Mouse (Mus musculus): Measurements from ENCODE around the gene Psmd14. TPM values are rescaled to one million over a fixed set of nuclear protein-coding genes. Genes with fewer than 3 reads are reported as not detected.

Psmd14 gene
- polyA plus RNA-seq, 1 experiment from 2014 or later: 252 TPM

DNA sequence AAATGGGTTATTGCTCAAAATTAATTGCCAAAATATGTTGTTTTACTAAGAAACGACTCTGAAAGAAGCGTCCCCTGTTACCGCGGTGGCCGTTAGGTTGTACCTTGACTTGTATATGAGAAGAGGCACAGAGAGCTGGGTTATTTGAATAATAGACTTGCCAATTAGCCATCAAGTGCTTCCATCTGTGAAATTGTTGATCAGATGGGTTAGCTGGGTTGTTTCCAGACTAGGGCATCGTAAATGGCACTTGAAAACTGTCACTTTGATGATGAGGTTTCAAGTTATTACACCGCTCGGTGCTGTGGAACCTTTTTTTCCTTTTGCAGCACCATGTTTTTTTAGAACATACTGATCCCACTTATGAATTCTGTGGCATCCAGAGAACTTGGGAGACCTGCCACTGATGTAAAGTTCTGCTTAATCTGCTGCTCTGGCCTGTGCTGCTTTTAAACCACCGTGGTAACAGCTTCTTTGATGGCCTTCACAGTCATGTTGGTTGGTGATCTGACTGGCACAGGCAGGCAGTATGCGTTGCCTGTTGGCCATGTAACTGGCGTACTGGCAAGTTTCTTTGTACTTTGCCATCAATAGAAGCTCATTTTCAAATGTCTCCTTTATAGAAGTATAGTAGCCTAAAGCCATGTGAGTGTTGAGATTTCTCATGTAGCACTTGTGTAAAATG, 21.4 kb downstream of the Psmd14 start:
- DNase-seq (ENCODE audit: low spot score): no peak
- Histone ChIP-seq H3K36me3 (replicated peaks) (peaks cover 9% of the 10 kb centered on the region), H3K4me1 (no peaks in the 10 kb centered on the region), H3K4me3 (no peak overlapping the region), H3K9me3 (no peaks in the 10 kb centered on the region), H3K27me3 (replicated peaks; ENCODE audit: low read depth, poor library complexity, severe bottlenecking) (no peaks in the 10 kb centered on the region), H3K27ac (replicated peaks) (no peak overlapping the region)
- 83% methylated on average over 11 of the region's 11 CpGs for WGBS

DNA sequence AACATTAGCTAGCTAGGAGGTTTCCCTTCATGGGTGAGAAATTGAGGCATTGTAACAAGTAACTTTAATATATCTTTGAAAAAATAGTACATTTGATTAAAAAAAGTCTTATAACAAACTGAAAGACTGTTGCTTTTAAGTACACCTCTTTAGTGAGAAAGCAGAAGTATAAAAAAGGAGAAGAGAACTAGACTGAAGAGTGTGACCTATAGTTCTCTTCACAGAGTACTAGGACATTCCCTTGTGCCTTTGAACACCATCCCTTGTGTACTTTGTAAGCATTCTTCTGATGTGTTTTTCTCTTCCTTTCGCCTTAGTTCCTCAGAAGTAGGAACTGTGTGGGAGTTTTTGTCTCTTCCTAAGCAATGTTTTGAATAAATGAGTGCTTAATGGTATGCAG, 22.7 kb downstream of the Psmd14 start:
- 85% methylated on average over 1 of the region's 1 CpGs for WGBS
- Histone ChIP-seq H3K27me3 (replicated peaks; ENCODE audit: low read depth, poor library complexity, severe bottlenecking) (no peaks in the 10 kb centered on the region), H3K4me1 (no peaks in the 10 kb centered on the region), H3K27ac (replicated peaks) (no peak overlapping the region), H3K9me3 (no peaks in the 10 kb centered on the region), H3K4me3 (no peak overlapping the region), H3K36me3 (replicated peaks) (peaks cover 9% of the 10 kb centered on the region)
- DNase-seq (ENCODE audit: low spot score): no peak

DNA sequence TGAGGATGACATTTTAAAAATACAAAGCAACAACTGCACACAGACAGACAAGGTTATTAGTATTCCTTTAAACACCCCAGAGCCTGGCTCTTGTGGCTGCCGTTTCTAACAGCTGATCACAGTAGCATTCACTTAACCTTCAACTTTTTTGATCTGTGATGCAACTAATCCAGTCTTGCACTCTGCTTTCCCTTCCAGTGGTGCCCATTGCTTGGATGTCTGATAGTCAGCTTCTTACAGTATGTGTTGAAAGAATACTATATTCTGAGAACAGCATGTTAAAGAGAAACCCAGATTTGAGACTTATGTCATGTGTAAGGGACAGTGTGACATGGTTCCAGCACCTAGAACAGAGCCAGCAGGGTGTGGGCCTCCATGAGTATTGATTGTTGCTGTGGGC, 34.6 kb downstream of the Psmd14 start:
- WGBS: 91% methylated on average over 1 of the region's 1 CpGs
- Histone ChIP-seq H3K36me3 (replicated peaks) (no peaks in the 10 kb centered on the region), H3K4me1 (no peaks in the 10 kb centered on the region), H3K9me3 (no peaks in the 10 kb centered on the region), H3K4me3 (no peak overlapping the region), H3K27ac (replicated peaks) (no peak overlapping the region), H3K27me3 (replicated peaks; ENCODE audit: low read depth, poor library complexity, severe bottlenecking) (no peaks in the 10 kb centered on the region)
- no peak for DNase-seq (ENCODE audit: low spot score)

DNA sequence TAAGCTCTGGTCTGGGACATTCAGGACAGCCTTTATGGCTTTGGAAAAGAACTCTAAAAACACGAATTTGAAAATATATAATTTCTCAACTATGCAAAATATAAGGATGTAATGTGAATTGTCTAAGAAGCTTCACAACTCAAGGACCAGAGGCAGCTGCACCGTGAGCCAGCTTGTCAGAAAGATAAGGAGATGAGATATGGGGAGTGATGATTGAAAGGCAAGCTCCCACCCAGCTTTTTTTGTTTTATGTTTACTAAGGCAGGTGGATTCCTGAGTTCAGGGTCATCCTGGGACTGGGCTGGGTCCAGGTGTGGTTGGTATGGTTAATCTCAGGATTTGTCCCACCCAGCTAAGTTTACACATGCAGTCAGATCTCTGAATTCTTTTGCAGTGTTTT, 35.1 kb downstream of the Psmd14 start:
- no peak for DNase-seq (ENCODE audit: low spot score)
- no peak overlapping the region for H3K27ac ChIP-seq (replicated peaks)
- WGBS: 78% methylated on average over 2 of the region's 2 CpGs
- H3K4me3 ChIP-seq: no peak overlapping the region
- H3K36me3 ChIP-seq (replicated peaks): no peaks in the 10 kb centered on the region
- no peaks in the 10 kb centered on the region for H3K27me3 ChIP-seq (replicated peaks; ENCODE audit: low read depth, poor library complexity, severe bottlenecking)
- no peaks in the 10 kb centered on the region for H3K9me3 ChIP-seq
- no peaks in the 10 kb centered on the region for H3K4me1 ChIP-seq

DNA sequence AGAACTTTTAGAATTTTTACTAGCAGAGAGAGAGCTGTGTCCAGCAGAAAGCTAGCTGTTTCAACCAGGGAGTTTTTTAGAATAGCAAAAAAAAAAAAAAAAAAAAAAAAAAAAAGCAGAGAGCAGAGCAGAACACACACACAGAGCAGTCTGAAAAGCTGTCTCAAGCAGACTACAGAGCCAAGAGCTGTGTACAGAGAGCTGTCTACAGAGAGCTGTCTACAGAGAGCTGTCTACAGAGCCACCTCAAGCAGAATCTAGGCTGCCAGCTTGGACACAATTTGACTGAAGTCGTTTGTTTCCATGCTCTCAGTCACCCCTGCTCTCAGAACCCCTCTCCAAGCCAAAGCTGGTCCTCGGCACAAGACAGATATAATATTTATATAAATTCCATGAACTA, 35.9 kb downstream of the Psmd14 start:
- WGBS: 80% methylated on average over 2 of the region's 2 CpGs
- H3K4me3 ChIP-seq: no peak overlapping the region

DNA sequence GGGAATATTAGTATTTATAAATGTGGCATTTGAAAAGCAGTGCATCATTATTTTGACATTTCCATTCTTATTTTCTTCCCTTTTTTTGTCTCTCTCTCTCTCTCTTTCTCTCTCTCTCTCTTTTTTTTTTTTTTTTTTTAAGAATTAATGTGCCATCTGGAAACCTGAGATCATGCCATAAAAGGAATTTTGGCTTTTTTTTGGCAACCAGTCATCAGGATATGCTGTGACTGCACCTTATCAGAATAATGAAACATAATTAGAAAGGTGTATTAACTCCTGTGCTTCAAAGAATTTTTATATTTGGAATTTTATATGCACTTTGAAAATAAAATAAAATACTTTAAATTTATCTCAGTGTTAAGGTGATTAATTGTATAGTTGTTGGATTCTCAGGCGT, 39.2 kb downstream of the Psmd14 start:
- 91% methylated on average over 1 of the region's 1 CpGs for WGBS
- H3K27me3 ChIP-seq (replicated peaks; ENCODE audit: low read depth, poor library complexity, severe bottlenecking): no peaks in the 10 kb centered on the region
- H3K27ac ChIP-seq (replicated peaks): no peak overlapping the region
- no peaks in the 10 kb centered on the region for H3K9me3 ChIP-seq
- DNase-seq (ENCODE audit: low spot score): no peak
- H3K4me1 ChIP-seq: no peaks in the 10 kb centered on the region
- no peaks in the 10 kb centered on the region for H3K36me3 ChIP-seq (replicated peaks)
- H3K4me3 ChIP-seq: no peak overlapping the region

More for the DNA sequence above, 35.9 kb downstream of the Psmd14 start:
- no peaks in the 10 kb centered on the region for H3K27me3 ChIP-seq (replicated peaks; ENCODE audit: low read depth, poor library complexity, severe bottlenecking)
- no peaks in the 10 kb centered on the region for H3K36me3 ChIP-seq (replicated peaks)
- no peaks in the 10 kb centered on the region for H3K4me1 ChIP-seq
- no peak for DNase-seq (ENCODE audit: low spot score)
- no peak overlapping the region for H3K27ac ChIP-seq (replicated peaks)
- no peaks in the 10 kb centered on the region for H3K9me3 ChIP-seq

DNA sequence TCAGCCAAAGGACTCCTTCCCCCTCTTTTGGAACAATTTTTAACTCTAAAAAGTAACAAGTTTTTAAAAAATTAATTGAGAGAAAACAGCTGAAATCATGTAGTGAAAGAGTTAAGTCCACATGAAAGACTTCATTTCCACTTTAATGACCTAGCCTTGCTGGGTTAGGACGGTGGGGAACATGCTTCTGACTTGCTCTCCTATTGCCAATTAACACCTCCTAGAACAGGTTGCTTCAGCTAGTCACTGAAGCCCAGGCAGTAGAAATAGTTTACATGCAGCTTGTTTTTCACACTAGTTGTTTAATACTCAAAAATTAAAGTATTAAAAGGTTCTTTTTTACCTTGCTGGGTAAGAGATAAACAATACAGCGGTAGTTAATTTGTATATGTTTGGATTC, 39.8 kb downstream of the Psmd14 start:
- no peak overlapping the region for H3K27ac ChIP-seq (replicated peaks)
- no peaks in the 10 kb centered on the region for H3K36me3 ChIP-seq (replicated peaks)
- H3K9me3 ChIP-seq: no peaks in the 10 kb centered on the region
- no peak overlapping the region for H3K4me3 ChIP-seq
- H3K4me1 ChIP-seq: no peaks in the 10 kb centered on the region
- DNase-seq (ENCODE audit: low spot score): no peak
- 54% methylated on average over 2 of the region's 2 CpGs for WGBS
- no peaks in the 10 kb centered on the region for H3K27me3 ChIP-seq (replicated peaks; ENCODE audit: low read depth, poor library complexity, severe bottlenecking)

DNA sequence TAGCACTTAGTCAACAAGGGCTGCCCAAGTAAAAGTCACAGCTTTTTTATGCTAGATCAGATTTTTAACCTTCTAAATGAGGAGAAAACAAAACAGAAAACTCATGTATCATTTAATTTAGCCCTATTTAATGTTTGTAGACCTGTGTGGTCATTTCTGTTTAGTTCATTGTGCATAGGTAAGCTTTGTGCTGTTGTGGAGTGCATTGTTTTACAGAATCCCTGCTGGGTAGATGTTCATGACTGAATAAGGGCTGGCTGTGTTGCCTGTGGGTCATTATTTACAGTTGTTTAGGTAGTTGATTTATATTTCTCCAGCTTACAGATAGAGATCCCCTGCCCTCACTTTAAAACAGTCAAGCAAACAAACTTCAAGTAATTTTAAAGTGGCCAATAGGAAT, 40.9 kb downstream of the Psmd14 start:
- Histone ChIP-seq H3K4me1 (no peaks in the 10 kb centered on the region), H3K27me3 (replicated peaks; ENCODE audit: low read depth, poor library complexity, severe bottlenecking) (no peaks in the 10 kb centered on the region), H3K9me3 (no peaks in the 10 kb centered on the region), H3K27ac (replicated peaks) (no peak overlapping the region), H3K36me3 (replicated peaks) (no peaks in the 10 kb centered on the region), H3K4me3 (no peak overlapping the region)
- DNase-seq (ENCODE audit: low spot score): no peak

DNA sequence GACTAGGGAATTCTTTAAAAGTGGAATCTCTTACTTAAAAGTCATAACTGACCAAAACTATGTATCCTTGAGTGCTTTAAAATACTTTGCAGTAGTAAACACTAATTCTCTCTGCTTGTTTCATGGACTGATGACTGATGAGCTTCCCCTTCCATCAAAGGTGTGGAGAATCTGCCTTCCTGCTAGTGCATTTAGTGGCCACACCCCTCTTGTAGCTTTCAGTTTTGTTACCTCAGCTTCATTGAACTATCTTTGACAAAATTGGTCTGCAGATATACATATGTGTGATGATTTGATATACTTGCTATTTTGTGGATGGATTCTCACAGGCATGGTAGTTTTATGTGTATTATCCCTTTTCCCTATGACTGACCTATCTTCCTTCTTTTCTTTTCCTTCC, 43.5 kb downstream of the Psmd14 start:
- Histone ChIP-seq H3K36me3 (replicated peaks) (no peaks in the 10 kb centered on the region; the same call in 1 of the 2 replicates), H3K27me3 (replicated peaks; ENCODE audit: low read depth, poor library complexity, severe bottlenecking) (no peaks in the 10 kb centered on the region), H3K4me3 (no peak overlapping the region), H3K27ac (replicated peaks) (no peak overlapping the region), H3K4me1 (no peaks in the 10 kb centered on the region), H3K9me3 (no peaks in the 10 kb centered on the region)
- DNase-seq (ENCODE audit: low spot score): no peak

DNA sequence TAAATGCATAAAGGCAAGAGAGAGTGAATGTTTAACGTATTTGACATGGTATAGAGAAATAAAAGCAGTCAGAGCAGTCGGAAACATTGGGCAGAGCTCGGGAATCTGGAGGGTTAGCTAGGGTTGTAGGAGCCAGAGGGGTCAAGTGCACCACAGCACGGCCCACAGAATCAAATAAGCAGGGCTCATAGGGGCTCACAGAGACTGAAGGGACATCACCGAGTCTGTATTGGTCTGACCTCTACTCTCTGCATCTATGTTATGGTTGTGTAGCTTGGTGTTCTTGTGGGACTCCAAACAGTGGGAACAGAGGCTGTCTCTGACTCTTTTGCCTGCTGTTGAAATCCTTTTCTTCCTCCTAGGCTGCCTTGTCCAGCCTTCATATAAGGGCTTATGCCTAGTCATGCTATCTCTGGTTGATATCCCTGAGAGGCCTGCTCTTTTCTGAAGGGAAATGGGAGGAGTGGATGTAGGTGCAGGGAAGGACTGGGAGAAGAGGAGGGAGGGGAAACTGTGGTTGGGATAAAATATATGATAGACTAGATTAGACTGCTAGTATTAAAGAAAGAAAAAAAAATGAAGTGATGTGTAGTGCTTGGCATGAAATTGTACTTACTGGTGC, 47.9 kb downstream of the Psmd14 start:
- Histone ChIP-seq H3K36me3 (replicated peaks) (no peaks in the 10 kb centered on the region; the same call in none of the 2 replicates), H3K4me3 (no peak overlapping the region), H3K27ac (replicated peaks) (no peak overlapping the region), H3K4me1 (no peaks in the 10 kb centered on the region), H3K9me3 (no peaks in the 10 kb centered on the region), H3K27me3 (replicated peaks; ENCODE audit: low read depth, poor library complexity, severe bottlenecking) (no peaks in the 10 kb centered on the region)
- WGBS: 85% methylated on average over 5 of the region's 5 CpGs
- no peak for DNase-seq (ENCODE audit: low spot score)

DNA sequence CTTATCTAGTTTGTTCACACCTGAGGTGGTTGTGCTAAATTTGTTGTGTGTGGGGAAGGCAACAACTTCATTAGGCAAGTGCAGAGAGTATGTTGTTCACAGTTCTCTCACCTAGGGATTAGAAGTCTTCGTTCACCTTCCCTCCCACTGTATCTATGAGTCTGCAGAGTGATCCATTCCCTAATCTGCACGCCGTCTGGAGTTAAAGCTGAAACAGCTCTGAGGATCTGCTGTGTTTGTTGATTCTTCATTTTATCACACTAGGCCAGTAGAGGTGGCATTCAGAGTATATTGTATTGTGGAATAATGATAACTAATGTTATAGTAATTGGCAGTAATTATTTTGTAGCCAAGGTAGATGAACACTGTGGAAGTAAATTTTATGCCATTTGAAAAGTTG, 48.5 kb downstream of the Psmd14 start:
- 87% methylated on average over 3 of the region's 3 CpGs for WGBS
- Histone ChIP-seq H3K4me3 (no peak overlapping the region), H3K36me3 (replicated peaks) (peaks cover 6% of the 10 kb centered on the region), H3K27ac (replicated peaks) (no peak overlapping the region), H3K9me3 (no peaks in the 10 kb centered on the region), H3K4me1 (no peaks in the 10 kb centered on the region), H3K27me3 (replicated peaks; ENCODE audit: low read depth, poor library complexity, severe bottlenecking) (no peaks in the 10 kb centered on the region)
- no peak for DNase-seq (ENCODE audit: low spot score)

DNA sequence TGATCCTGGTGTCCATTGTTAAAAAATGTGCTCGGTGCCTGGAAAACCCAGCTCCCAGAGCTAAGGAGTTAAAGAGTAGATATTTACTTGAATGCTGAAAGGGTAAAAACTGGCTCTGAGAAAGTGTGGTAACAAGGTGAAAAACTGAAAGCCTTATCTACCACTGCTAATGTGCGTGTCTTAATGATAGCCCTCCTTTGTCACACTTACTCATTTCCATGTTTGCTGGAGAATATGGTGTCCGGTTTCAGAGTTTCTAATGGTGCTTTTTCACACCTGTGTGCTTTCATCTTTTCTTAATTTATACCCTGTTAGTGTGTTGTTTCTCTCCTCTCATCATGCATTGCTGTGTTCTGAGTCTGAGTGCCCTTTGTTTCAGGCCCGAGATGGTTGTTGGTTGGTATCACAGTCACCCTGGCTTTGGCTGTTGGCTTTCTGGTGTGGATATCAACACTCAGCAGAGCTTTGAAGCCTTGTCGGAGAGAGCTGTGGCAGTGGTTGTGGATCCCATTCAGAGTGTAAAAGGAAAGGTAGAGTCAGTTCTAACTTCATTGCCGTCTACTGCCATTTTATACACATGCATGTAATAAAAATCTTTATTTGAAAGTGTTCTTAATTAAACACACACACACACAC, 53.1 kb downstream of the Psmd14 start:
- no peak overlapping the region for H3K4me3 ChIP-seq
- WGBS: 78% methylated on average over 6 of the region's 6 CpGs
- H3K27me3 ChIP-seq (replicated peaks; ENCODE audit: low read depth, poor library complexity, severe bottlenecking): no peaks in the 10 kb centered on the region
- no peaks in the 10 kb centered on the region for H3K9me3 ChIP-seq
- no peaks in the 10 kb centered on the region for H3K4me1 ChIP-seq
- peaks cover 6% of the 10 kb centered on the region for H3K36me3 ChIP-seq (replicated peaks)
- no peak overlapping the region for H3K27ac ChIP-seq (replicated peaks)
- DNase-seq (ENCODE audit: low spot score): no peak

DNA sequence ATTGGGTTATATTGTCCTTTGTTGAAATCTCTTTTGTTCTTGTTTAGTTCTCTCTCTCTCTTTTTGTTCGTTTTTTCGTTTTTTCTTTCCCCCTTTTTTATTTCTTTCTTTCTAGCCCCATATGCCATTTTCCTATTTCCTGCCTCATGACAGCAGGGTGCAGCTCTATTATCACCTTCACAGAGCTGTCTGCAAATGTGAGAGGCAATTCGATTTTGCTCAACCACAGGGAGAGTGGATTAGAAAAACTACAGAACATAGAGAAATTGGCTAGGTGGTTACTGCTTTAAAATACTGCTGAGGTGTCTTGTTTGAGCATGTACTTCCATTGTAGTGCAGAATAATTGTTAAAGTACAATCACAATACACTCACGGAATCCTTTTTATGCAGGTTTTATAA, 54.0 kb downstream of the Psmd14 start:
- 77% methylated on average over 4 of the region's 4 CpGs for WGBS
- Histone ChIP-seq H3K9me3 (no peaks in the 10 kb centered on the region), H3K27ac (replicated peaks) (no peak overlapping the region)

More for the DNA sequence above, 54.0 kb downstream of the Psmd14 start:
- no peak for DNase-seq (ENCODE audit: low spot score)
- Histone ChIP-seq H3K27me3 (replicated peaks; ENCODE audit: low read depth, poor library complexity, severe bottlenecking) (no peaks in the 10 kb centered on the region), H3K36me3 (replicated peaks) (peaks cover 6% of the 10 kb centered on the region), H3K4me1 (no peaks in the 10 kb centered on the region), H3K4me3 (no peak overlapping the region)

Data from embryonic facial prominence, embryonic 10.5 days (tissue).